Mouse (Mus musculus) layer of hippocampus, adult 8-10 months (tissue): ENCODE data around the gene Fam20c. TPM values are rescaled to one million over a fixed set of nuclear protein-coding genes. Genes with fewer than 3 reads are reported as not detected.

Experiments used
- DNase-seq, 2 experiments: peaks; one replicate each; pipeline ENCODE4 v3.0.0; 2022; ENCODE audit warnings: low spot score in 2 of 2
- total RNA-seq, 4 experiments: library from RNA; stranded (reverse); gene quantifications; 2 replicates each; pipeline ENCODE4 v1.2.4; 2022

Gene Fam20c
- total RNA-seq, 4 experiments from 2014 or later: 32.2 to 47.0 (median 38.6) TPM

GRCm38 (mm10) chr5:138756311-138757085 is 2.2 kb downstream of the Fam20c start:
- peak; percentile 48 to 52 for DNase-seq

DNA sequence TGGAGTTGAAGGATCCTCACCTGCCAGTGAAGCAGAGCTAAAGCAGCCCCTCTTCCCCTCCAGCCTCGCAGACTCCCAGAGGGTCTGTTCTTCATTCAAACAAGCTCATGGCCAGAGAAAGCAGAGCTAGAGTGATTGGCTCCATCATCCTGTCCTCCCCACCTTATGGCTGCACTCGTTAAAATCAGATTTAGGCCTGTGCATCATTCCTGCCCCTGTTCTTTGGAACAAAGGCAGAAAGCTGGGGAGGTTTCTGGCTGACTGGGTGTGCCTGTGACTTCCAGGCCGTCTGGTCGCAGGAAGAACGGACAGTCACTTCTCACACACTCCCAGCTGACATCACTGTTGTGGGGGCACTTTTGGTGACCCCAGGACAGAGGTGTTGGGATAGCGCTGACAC is 2.8 kb downstream of the Fam20c start:
- DNase-seq: no peak

DNA sequence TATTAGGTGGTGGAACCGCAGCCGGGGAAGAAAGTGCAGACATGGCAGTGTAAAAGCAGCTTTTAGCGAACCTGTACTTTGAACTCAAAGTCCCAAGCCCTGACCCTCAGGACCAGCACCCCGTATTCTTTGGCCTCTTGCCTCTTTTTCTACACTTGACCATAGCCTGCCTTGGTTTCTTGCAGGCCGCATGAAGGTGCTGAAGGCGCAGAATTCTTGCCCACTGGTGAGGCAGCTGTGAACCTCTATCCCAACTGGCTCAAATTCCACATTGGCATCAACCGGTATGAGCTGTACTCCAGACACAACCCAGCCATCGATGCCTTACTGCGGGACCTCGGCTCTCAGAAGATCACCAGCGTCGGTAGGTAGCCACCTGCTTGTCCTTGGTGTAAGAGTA is 3.3 kb downstream of the Fam20c start:
- no peak for DNase-seq

DNA sequence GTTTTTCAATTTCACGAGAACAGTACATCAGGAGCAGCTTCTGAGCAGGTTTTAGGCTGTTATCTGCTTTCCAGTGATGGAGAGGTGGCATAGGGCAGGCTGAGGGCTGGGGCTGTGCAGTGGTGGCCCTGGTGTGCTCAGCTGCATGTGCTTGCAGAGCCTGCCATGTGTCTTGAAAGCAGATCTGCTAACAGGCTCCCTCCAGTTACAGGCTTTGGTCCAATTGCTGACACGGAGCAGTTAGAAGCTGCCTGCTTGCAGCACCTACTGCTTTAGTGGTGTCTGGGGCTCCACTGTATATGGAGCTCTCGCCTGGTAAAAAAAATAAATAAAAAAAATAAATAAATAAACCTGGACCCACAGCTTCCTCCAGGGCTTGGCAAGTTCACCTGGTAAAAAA is 4.2 kb downstream of the Fam20c start:
- DNase-seq: no peak

- no peak for DNase-seq
Measured at GRCm38 (mm10) chr5:138761836-138762334, 7.6 kb downstream of the Fam20c start.

DNA sequence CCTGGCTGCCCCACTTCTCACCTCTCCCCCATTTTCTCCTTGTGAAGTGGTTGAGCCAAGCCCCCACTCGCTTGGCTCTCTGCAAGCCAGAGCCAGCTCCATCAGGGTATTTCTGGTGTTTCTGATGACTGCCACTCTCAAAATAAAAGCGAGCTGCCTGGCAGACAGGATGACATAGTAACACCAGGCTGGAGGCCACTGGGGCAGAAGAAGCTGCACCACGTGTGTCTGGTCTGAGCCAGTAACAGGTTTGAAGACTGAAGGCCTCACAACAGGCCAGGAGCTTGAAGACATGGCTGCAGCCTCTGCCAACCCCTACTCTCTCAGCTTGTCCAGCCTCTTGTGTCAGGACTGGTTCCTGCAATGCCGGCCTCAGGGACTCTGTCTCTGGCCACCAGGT is 8.0 kb downstream of the Fam20c start:
- no peak for DNase-seq

DNA sequence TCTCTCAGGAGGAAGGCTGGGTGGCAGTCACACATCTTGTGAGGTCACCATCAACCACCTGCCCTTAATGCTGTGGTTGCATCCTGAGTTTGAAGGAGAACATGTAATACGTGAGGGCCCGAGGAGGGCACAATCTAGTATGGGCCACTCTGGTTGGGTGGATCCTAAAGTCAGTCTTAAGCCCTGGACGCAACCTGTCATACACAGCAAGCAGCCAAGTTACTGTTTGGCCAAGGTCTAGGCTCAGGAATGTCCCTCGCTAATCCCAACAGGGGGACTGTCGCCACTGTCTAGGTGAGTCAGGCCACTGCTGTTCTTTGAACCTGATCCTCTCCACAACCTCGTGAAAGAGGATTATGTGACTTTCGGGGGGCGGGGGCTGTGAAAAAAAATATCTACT is 10.3 kb downstream of the Fam20c start:
- no peak for DNase-seq

- no peak for DNase-seq
Measured at GRCm38 (mm10) chr5:138767650-138768049, 13.3 kb downstream of the Fam20c start.

- DNase-seq: no peak
Measured at GRCm38 (mm10) chr5:138768704-138769103, 14.4 kb downstream of the Fam20c start.

DNA sequence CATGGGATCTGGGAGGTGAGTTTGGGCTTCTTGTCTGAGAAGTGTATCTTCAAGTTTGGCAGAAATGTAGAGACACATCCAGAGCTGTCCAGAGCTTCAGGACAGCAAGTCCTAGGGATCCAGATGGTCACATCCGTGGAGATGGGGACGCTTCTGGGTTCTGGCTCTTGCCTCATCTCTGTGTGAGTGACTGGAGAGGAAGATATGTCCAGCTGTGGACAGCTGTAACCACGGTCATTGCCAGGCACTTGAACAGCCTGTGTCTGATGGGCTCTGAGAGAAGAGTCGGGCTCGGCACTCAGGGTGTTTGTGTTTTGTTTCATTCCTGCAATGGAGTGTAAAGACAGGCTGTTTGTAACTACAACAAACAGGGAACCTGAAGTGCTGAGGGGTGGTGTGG is 14.8 kb downstream of the Fam20c start:
- no peak for DNase-seq

DNA sequence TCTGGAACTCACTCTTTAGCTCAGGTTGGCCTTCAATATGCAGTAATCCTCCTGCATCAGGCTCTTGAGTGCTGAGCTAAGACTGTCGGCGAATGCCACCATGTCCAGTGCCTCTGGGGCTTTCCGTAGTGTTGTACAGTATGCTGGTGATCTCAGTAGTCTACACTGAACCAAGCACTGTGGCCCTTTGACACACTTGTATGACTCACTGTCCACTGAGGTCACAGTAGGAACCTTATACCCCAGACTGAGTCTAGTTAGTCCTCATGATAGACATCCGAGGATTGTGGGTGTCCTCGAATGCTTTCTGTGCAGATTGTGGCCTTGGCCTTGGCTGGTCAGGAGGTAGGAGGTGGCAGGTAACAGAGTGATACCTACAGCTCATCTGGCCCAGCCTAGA is 20.8 kb downstream of the Fam20c start:
- DNase-seq: no peak

- peak; percentile 49 to 77 for DNase-seq
Measured at GRCm38 (mm10) chr5:138776346-138776745, 22.0 kb downstream of the Fam20c start.

GRCm38 (mm10) chr5:138778731-138779463 is 24.6 kb downstream of the Fam20c start:
- DNase-seq: peak; percentile 50 to 53

DNA sequence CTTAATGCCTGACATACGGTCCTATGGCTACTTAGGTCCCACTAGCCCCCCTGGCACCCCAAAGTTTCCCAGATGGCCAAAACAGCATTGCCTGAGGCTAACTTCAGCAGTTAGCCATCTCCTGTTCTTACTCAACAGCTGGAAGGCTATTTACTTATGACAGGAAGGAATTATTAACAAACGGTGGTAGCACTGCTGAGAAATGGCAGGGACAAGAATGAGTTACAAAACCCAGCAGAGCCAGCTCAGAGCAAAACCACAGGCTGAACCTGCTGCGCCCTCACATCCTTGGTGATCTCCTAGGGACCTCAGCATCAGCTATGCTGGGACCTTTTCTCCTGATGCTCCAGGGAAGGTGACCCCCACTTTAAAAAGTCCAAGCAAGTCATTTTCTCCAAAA is 25.3 kb downstream of the Fam20c start:
- no peak for DNase-seq

- no peak for DNase-seq
Measured at GRCm38 (mm10) chr5:138782697-138783096, 28.4 kb downstream of the Fam20c start.

DNA sequence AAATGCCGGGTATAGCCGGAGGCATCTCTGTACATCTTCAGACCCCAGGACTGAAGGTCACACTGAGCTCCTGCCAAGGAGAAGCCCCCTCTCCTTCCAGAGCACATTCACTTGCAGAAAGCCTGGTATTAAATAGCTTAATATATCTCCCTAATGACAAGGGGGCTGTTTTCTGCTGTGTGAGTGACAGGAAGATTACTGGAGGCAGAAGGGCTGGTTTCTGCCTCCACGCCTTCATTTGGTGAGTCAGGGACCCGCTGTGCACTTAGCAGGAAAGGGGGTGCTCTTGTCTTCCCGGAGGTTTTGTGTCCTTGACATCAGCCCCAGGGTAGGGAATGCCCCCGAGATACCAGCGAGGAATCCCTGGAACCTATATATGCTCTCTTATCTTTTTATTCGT is 28.9 kb downstream of the Fam20c start:
- no peak for DNase-seq

DNA sequence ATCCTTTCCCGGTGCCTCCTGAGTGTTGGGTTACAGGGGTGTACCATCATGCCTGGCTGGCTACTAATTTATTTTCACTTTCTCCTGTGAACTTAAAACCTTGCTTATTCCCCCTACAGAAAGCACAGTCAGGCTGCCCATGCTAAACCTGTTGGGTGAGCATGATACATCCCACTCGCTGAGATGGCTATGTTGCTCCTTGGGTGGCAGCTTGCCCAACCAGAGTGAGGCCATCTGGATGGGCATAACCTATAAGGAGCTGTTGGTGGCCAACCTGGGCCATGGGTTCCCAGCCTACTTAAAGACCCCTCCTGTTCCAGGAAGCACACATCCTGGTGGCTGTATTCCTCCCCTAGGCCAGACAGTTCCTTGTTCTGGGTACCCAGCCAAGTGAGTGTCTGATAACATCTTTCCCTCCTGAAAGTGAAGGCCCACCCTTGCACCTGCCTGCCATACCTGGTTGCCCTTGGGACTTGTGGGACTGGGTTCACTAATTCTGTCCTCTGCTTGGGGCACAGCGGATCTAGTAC is 31.7 kb downstream of the Fam20c start:
- DNase-seq: no peak

GRCm38 (mm10) chr5:138787648-138788047 is 33.3 kb downstream of the Fam20c start:
- DNase-seq: no peak

- DNase-seq: peak in 1 of 2 experiments; percentile 26
Measured at GRCm38 (mm10) chr5:138788481-138789211, 34.3 kb downstream of the Fam20c start.

GRCm38 (mm10) chr5:138790954-138791480 is 36.7 kb downstream of the Fam20c start:
- no peak for DNase-seq

DNA sequence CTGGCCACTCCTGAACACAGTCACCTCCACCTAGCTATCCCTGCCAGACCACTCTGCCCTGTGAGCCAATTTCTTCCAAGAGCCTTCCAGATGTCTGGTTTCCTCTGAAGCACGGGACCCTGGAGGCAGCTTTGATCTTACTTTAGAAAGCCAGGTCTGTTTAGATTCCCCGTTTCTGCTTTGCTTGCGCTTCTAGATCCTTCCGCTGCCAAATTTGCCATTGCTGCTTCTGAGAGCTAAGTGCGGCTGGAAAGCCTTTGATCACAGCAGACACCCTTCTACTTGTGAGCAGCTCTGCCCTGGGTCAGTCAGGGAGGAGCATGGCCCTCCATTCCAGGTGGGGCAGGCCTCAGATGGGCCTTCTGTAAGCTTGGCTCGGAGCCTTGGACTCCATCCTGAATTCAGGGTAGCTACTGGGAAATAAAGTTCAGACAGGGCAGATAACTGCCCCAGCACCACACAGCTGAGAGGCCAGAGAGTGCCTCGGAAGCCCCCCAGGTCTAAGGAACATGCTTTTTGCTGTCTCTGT is 47.3 kb downstream of the Fam20c start:
- DNase-seq: no peak
